Mouse (Mus musculus) urinary bladder, postnatal 14 days (tissue): ENCODE results near the gene Mthfs.

ENCODE experiments used
- DNase-seq: peaks from one replicate; pipeline ENCODE4 v3.0.0; 2021; ENCODE audit warnings: low spot score

The Mthfs gene

DNA sequence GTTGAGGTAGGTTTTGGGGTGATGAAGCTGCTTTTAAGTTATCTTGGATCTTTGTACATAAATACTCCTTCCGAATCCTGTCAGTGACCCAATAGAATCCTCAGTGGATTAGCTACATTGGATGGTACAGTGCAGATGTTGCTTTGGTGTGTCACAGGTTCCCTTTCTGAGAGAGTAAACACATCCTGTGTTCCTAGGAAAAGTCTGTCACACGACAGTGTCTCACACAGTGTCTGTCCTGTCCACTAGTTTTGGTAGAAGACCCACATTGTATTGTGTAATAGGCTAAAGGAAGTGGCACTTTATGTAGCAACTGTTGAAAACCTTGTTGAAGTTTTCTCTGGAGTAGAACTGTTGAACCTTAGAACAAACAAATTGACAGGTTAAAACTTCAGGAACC is 42.9 kb downstream of the Mthfs start:
- DNase-seq = no peak

DNA sequence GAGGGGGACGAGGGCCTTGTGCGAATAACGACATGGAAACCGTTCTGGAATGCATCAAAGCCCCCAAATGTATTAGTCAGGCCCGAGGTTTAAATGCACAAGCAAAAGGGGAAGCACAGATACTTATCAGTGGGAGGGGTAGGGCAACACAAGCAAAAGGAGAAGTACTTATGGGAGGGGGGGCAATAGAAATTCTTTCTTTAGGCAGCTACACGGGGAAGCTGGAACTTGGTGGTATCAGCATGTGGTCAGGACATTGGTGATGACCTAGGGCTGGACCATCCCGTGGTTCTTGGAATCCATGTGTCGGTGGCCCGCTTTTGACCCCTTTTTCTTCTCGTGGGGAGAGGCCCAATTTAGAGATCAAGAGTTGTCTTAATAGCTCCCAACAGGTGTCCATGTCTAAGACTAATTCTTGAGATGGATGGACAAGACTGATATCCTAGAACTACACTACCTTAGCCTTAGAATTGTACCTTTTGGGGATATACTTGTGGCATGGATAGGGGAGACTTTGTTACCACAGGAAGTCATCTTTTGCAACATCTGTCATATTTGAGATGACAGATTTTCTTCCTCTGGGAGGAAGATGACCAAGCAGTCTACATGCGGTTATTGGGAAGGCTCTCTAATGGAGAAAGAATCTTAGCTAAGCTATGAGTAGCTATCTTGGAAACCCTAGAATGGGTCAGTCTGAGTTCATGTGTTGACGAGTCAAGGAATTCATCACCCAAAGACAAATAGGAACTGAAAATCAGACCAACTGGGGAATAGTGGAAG is 46.3 kb downstream of the Mthfs start:
- DNase-seq = no peak

DNA sequence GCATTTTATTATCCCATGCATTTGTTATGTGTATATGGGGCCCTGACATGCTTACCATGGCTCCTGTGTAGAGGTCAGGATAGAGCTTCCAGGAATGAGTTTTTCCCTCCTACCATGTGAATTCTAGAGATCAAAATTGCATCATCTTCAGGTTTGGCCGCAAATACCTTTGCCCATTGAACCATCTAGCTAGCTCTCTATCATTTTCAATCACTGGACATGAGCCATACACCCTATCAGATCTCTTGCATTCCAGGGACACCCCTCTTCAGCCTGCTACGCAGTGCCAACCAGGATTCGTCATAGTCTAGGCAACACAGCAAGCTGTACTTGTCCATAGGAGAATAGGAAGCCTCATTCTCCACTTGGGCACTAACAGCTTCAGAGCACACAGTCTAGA is 53.5 kb downstream of the Mthfs start:
- DNase-seq = no peak

DNA sequence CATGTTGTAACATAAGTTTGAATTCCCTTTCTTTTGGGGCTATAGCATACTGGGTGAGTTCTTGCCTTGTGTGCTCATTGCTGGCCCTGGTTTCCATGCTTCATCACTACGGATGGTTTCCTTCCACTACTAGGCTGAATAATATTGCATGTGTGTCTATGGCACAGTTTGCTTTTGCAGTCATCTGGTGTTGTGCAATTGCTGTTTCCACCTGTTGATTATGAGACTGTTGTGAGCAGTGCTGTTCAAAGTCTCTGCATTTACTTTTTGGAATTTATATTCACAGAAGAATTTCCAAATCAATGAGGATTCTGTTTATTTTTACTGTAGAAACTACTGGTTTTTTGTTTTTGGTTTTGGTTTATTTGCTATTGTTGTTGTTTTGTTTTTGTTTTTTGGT is 54.1 kb downstream of the Mthfs start:
- no peak for DNase-seq

DNA sequence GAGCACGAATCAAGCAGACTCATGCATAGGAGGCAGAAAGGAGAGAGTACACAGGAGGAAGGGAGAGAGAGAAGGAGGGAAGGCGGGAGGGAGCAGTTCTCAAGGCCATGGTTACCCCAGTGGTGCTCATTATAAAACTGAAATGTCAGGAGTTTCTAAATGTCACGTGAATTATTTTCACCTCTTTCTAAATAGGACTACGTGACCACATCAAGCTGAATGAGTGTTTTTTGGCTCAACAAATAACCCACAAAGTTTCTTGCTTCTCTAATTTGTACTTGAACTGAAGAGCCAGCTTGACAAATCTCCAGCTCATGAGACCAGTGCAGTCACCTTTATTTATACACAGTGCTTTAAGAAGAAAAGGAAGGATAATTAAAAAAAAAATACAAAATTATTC is 56.6 kb downstream of the Mthfs start:
- no peak for DNase-seq

DNA sequence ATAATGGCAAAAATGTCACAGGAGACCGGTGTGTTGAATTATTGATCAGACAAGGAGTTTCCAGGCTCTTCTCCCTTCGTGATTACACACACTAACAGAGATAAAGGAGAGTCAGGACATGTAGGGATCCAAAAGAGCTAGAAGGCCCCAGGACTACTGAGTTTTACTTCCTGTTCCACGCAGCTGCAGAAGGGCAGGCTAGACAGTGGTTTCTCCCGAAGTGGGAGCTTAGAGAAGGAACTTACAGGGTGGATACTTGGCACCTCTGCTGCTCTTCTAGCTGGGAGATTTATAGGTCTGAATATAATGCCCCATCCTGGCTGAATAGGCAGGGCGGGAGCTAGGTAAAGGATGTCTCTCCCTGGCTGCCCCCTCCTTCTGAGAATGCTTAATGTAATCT is 57.1 kb downstream of the Mthfs start:
- DNase-seq = no peak

DNA sequence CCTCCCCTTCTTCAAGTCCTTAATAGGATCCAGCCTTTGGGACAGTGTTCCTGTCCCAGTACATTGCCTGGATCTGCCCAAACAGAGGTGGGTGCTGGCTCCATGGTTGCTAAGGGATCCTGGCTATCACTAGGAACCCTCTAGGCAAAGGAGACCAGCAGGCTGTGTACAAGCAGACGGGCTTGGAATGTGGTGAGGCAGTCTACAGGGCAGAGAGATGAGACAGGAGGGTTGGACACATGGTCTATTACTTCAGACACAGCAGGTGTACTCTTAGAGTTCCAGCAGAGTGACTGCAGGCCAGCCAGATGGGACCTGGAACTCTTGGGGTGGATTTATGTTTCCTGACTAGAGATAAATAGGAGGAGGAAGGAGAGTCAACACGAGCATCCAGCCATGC is 59.9 kb downstream of the Mthfs start:
- no peak for DNase-seq

DNA sequence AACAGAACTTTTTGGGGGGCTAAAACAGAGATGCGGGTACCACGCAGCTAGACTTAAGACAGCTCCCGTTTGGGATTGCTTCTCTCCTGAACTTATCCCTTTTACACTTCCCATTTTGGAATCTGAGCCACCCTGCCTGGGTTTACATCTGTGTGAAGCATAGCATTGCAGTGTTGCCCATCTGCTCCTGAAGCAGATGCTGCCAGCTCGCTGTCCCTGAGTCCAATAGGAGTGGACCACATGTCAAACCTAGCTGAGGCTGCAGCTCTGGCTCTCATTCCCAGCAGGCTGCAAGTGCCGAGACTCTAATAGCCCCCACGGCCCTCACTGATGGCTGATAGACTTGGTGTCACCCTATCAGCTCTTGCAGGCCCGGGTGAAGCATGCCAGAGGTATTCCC is 63.3 kb downstream of the Mthfs start:
- DNase-seq = no peak

DNA sequence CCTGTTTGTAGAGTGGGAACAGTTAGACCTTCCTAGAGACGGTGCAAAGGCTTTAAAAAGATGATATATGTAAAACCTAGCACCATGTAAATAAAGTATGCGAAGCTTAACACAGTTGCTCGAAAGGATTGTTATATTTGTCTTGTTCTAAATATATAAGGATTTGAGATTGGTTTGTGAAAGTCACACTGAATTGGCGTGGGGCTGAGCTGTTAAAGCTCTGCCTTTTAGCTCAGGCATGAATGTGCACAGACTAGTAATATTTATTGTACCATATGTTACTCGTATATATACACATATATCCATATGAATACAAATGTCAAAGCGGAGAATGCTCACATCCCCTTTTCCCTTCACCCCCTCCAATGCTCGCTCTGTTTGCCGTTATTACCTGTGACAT is 67.7 kb downstream of the Mthfs start:
- no peak for DNase-seq

DNA sequence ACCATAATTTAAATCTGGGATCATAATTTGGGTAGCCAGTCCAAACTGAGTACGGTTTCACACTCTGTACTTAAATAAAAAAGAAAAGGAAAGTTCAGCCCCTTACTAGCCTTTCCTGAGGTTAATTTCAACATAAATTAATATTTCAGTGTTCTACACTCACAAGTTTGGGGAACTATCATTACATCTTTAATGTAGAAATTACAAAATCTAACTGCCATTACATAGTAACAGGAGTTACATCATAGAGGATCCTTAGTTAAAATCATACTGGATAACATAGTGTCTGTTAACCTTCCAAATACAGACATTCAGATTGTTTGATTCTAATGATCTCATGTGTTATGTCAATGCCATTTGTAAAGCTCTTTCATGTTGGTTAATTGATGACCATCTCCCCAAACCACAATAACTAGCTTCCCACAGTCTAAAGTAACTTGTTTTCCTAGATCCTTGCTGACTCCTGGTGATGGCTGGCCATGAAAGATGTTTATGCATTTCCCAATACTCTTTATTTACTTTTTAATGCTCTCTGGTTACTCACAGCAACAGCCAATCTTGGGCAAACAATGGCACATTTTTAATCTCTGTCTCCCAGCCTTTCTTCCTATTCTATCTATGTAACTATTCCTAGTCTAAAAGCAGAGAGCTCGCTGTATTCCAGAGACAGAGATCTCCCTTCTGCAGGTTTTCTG is 72.0 kb downstream of the Mthfs start:
- DNase-seq = no peak

DNA sequence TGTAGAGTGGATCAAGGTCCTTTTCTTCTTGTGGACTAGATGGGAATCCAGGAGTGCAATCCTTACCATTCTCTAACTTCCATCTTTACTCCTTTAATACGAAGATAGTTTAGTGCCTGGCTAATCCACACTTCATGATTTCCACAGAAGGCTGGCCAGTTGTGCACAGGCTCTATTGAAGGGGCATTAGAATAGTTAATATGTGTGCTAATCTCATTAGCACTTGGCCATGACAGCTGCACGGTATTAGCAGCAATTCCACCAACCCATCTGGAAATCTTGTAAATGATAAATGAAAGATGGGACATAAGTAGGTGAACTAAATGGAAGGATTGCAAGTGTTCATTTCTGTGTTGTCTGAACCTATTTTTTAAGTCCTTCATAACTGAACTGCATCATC is 77.6 kb downstream of the Mthfs start:
- DNase-seq = no peak

DNA sequence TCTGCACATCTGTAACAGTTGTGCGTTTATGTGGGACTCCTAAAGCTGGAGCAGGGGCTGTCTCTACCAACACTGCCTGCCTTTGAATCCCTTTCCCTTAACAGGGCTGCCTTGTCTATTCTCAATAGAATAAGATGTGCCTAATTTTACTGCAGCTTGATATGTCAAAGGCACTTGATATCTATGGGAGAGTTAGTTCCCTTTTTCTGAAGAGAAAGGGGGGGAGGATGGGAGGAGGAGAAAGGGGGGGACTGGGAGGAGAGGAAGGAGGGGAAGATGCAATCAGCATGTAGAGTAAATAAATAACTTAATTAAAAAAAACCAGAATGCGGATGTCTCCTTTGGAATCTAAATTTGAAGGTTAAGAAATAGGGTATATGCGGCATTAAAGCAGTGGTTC is 82.9 kb downstream of the Mthfs start:
- DNase-seq = no peak

DNA sequence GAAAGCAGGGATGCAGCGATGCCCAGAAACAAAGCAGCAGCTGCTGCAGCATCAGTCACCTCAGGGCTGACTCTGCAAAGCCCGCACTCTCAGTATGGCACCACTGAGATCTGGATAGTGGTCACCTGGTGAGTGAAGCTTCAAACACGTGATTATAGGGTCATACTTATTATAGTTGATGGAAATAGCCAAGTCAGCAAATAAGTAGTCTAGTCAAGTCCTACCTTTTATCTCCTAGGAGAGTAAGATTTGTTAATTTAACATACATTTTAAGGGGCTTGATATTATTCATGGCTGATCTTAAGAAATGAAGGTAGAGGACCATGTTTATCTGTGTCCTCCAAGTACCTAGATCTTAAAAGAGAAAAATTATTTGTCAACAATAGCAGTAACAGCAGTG is 83.6 kb downstream of the Mthfs start:
- DNase-seq = no peak

DNA sequence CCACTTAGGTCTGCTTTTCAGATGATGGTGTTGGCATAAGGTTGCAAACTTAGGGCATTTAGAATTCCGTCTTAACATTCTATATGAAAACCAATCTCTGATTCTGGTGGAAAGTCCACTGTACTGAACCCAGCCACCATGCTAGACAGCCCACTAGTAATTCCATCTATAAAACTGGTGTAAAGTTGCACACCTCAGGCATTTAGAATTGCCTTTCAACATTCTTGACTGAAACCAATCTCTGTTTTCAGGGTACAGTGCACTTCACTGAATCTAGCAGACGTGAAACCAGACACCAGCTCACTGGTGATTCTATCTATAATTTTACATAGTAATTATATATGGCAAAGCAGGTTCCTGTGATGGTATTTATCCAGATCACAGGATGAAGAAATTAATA is 95.2 kb downstream of the Mthfs start:
- DNase-seq = no peak

DNA sequence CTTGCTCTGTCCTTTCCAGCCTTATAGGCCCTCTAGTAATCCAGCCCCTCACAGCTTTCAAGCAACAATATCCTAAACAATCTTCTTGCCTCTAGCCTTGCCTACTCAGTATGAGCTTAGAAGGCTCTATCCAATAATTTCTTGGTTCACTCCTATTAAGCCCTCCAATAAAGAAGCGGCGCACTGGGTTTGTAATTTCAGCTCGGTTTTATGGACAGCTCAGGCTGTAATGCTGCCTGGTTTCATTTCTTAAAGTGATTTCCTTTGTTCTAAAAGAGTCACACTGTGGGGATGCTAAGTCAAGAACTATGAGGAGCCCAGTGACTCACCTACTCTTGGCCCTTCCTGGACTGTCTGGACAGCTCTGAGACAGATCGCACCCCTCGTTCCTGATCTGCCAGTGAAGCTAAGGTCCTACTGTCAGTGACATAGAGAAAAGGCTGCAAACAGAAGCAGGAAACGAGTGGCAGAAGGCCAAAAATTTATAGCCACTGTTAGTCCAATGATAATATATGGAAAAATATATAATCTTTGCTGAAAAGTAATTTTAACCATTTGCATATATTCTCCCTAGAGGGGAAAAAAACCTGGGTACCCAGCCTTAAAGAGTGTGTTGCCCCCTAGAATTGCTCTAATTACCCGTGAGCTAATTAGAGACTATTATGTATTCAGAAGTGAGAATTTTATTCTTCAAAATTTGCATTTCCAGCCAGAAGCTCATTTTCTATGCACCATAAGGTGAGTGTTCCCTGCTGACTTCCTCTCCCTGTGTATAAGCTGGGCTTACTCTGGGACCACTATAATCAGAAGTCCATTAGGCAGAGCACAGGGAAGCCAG is 98.1 kb downstream of the Mthfs start:
- DNase-seq = no peak

DNA sequence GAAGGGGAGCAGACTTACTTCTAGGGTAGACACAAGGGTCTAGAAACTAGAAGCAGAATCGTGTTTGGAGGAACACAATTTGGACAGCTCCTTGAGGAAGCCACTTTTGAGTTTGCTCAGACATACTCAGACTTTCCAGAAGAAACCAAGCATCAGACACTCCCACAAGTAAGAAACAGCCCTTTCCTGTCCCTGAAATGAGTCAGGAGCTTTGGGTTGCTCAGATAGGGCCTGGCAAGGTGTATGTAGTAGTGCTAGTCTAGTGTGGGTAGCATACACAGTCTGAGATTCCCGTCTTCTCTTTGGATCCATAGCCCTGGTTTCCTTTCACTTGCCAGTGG is 98.7 kb downstream of the Mthfs start:
- no peak for DNase-seq

DNA sequence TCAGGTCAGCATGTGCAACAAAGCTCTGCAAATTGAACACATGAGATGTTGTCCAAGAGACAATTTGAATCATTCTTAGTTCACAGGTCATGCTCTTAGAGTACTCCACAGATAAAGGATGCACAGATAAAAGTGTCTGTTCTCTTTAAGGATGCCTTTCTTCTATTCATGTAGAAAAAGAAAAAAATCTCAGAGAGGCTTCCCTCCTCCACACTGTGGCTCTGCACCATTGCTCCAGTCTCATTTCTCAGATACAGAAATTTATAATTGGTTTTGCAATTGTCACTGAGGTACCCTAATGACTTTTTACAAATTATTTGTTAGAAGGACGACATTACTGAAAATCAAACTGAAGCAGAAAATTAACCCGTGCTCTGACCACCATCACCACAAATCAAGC is 101.2 kb downstream of the Mthfs start:
- DNase-seq = no peak

DNA sequence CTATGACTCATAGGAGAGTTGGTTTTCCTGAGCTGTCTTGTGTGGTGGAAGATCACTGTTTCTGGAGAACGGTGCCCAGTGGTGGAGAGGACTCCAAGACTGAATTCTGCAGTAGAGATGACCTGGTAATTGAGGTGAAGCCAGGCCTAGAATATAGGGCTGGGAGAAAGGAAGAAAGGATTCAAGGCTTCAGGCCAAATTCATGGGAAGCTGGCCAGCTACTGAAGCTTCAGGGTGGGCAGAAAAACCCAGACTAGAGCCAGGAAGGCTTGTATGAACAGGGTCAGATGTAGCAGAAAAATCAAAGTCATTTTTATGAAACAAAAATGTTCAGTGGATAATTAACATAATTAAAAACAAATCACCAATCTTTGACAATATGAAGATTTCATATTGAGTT is 163.3 kb downstream of the Mthfs start:
- no peak for DNase-seq

DNA sequence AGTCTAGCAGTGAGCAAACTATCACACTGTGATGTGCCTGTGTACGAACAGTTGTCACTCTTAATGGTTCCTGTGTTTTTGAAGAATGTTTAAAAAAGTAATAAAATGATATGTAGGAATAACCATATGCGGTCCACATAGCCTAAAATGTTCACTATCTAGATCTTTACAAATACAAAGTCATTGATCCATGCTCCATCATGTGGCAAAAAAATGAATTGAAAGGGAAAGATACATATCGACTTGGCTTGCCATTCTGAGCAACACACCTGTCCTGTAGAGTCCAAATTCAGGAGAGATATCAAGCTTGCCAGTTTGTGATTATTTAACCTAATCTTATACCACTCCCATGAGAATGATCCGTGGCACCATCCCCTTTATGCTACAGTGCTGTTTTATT is 164.2 kb downstream of the Mthfs start:
- DNase-seq = no peak

DNA sequence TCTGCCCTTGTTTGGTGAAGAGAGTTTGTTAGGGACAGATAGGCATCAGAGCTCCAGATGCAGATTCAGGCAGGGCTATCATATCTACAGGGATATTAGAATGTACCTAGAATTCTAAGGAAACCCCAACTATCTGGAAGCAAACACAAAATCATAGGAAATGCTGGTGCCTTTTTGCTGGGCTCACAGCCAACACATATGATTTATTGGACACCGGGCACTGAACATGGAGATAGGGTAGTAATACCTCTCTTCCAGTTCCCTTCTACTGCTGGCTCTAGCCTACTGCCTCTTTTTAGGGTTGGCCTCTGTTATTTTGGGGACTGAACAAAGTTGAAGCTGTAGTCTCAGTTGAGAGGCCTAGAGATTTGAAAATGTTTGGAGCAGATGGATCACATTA is 192.6 kb downstream of the Mthfs start:
- no peak for DNase-seq
